Mouse (Mus musculus) limb, embryonic 12.5 days (tissue): Measurements from ENCODE around the gene Rasgef1b. TPM values are rescaled to one million over a fixed set of nuclear protein-coding genes. Genes with fewer than 3 reads are reported as not detected.

Experiments used
- ATAC-seq: fragments of 200-750 bp; cut with Nextera tagmentation; 2 replicates; pipeline ENCODE4 v1.8.0; 2017; ENCODE audit warnings: low read depth, moderate TSS enrichment; ENCODE audit not compliant: insufficient number of reproducible peaks, insufficient read depth, low FRiP score, low TSS enrichment
- H3K27ac ChIP-seq: fragments of 300-500 bp; sonication (generic); 2 replicates; pipeline ENCODE4 v1.5.1; 2016; ENCODE audit warnings: mild to moderate bottlenecking, moderate library complexity
- H3K27me3 ChIP-seq: fragments of 300-500 bp; sonication (generic); 2 replicates; pipeline ENCODE4 v1.6.1; 2016; ENCODE audit warnings: mild to moderate bottlenecking, moderate library complexity
- H3K36me3 ChIP-seq: fragments of 300-500 bp; sonication (generic); 2 replicates; pipeline ENCODE4 v1.6.1; 2016; ENCODE audit warnings: mild to moderate bottlenecking, moderate library complexity
- H3K4me1 ChIP-seq: fragments of 300-500 bp; sonication (generic); replicated peaks from 2 replicates; pipeline ENCODE4 v1.6.1; 2016
- H3K4me2 ChIP-seq: fragments of 300-500 bp; sonication (generic); 2 replicates; pipeline ENCODE4 v1.6.1; 2016; ENCODE audit warnings: mild to moderate bottlenecking, moderate library complexity
- H3K4me3 ChIP-seq: fragments of 300-500 bp; sonication (generic); replicated peaks from 2 replicates; pipeline ENCODE4 v1.5.1; 2016; ENCODE audit warnings: mild to moderate bottlenecking
- H3K9ac ChIP-seq: fragments of 300-500 bp; sonication (generic); replicated peaks from 2 replicates; pipeline ENCODE4 v1.6.1; 2016; ENCODE audit warnings: mild to moderate bottlenecking, moderate library complexity
- H3K9me3 ChIP-seq: fragments of 300-500 bp; sonication (generic); 2 replicates; pipeline ENCODE4 v1.6.1; 2016; ENCODE audit warnings: mild to moderate bottlenecking, moderate library complexity
- WGBS: fragments of 180-500 bp; shearing (Covaris S2); methylation state at CpG from one replicate; pipeline ENCODE4 v1.1.7; 2016; 5-methylcytosine and 5-hydroxymethylcytosine counted together
- polyA plus RNA-seq: library from polyadenylated mRNA; unstranded; fragments of >200 nt; fragmentation: Nextera tagmentation; extraction: Ambion mirVana; gene quantifications from 2 replicates; pipeline ENCODE4 v1.2.1, GENCODE M21; 2016

The Rasgef1b gene
- polyA plus RNA-seq, 1 experiment from 2014 or later, result 48.7 TPM

DNA sequence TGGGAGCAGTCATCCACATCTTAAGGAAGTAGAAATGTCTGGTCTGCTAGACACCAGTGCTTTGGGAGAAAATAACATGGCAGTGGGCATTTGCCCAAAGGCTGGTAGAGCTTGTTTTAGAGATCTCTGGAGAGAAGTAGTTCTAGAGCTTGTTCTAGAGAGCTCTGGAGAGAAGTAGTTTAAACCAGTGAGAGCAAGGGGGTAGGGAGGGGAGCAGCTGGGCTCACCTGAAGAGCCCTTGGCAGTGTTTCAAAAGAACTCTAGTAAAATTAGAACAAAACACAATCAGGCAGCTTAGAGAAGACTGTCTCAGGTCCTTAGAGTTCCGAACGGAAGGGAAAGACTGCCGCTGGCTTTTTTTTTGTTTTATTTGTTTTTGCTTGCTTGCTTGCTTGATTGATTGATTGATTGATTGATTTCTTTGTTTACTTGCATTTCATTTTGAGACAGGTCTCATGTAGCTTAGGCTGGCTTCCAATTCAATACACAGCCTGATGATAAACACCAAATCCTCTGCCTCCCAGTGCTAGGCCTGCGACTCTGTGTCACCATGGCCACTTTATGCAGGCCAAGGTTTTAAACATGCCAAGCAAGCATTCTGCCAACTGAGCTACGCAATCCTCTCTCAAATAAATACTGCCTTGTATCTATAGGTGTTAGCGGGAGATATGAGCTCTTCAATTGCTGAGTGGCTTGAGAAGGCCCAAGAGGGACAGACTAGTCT, 466.5 kb downstream of the Rasgef1b start:
- Histone ChIP-seq H3K27ac (no peak overlapping the region), H3K27me3 (no peaks in the 10 kb centered on the region), H3K4me1 (peaks cover 9% of the 10 kb centered on the region), H3K4me3 (no peak overlapping the region), H3K4me2 (no peak overlapping the region), H3K36me3 (no peaks in the 10 kb centered on the region), H3K9ac (no peak overlapping the region), H3K9me3 (no peaks in the 10 kb centered on the region)
- no peak for ATAC-seq
- 77% methylated on average over 6 of the region's 6 CpGs for WGBS

DNA sequence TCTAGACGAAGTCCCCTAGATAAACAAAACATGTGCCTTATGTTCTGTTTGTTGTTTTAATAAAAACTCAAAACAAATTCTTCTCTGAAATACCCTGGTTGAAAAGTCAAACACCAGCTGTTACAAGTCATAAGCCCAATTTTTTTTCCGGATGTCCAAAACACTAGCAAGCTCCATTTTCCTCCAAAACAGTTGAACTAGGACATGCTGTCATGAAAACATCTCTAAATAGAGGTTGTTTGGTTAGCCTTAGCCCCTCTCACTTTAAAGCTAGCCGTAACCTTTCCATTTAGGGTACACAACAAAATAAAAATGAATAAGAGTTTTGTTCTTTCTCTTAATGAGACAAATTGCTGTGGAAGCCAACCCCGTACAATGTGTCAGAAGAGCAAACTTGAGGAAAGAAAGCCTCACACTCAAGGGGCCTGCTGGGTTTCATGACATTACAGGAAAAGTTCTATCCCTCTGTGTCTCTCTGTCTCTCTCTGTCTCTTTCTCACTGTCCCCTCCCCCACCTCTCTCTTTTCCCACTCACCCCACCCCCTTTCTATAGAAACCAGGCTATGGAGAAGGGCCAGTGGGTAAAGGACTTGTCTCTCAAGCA, 467.6 kb downstream of the Rasgef1b start:
- Histone ChIP-seq H3K36me3 (no peaks in the 10 kb centered on the region), H3K27me3 (no peaks in the 10 kb centered on the region), H3K4me1 (peaks cover 9% of the 10 kb centered on the region), H3K9ac (no peak overlapping the region), H3K27ac (no peak overlapping the region), H3K4me3 (no peak overlapping the region), H3K9me3 (no peaks in the 10 kb centered on the region), H3K4me2 (no peak overlapping the region)
- ATAC-seq, result no peak
- WGBS, result 79% methylated on average over 4 of the region's 4 CpGs

DNA sequence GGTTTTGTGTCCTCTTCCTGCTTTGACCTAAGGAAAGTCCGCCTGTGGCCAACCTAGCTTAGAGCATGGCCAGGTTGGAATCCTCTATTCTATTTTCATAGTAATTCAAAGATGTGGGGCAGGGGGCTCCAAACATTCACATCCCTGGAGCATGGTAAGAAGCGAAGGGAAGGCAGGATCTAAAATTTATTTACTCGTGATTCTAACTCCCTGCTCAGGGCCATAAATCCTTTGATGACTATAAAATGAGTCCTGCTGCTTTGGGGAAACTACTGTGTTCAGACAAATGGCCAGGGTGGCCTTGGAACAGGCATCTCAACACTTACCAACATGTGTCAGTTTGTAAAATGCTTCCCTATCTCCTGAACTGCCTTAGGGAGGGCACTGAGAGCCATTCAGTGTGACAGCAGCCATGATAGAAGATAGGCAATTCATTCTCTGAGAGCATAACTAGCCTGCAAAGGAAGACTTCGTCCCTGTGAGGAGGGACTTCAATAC, 470.8 kb downstream of the Rasgef1b start:
- 48% methylated on average over 4 of the region's 4 CpGs for WGBS
- Histone ChIP-seq H3K9ac (no peak overlapping the region), H3K4me2 (no peak overlapping the region), H3K4me3 (no peak overlapping the region), H3K4me1 (peaks cover 12% of the 10 kb centered on the region), H3K27me3 (no peaks in the 10 kb centered on the region), H3K9me3 (no peaks in the 10 kb centered on the region), H3K36me3 (no peaks in the 10 kb centered on the region), H3K27ac (no peak overlapping the region)
- no peak for ATAC-seq

DNA sequence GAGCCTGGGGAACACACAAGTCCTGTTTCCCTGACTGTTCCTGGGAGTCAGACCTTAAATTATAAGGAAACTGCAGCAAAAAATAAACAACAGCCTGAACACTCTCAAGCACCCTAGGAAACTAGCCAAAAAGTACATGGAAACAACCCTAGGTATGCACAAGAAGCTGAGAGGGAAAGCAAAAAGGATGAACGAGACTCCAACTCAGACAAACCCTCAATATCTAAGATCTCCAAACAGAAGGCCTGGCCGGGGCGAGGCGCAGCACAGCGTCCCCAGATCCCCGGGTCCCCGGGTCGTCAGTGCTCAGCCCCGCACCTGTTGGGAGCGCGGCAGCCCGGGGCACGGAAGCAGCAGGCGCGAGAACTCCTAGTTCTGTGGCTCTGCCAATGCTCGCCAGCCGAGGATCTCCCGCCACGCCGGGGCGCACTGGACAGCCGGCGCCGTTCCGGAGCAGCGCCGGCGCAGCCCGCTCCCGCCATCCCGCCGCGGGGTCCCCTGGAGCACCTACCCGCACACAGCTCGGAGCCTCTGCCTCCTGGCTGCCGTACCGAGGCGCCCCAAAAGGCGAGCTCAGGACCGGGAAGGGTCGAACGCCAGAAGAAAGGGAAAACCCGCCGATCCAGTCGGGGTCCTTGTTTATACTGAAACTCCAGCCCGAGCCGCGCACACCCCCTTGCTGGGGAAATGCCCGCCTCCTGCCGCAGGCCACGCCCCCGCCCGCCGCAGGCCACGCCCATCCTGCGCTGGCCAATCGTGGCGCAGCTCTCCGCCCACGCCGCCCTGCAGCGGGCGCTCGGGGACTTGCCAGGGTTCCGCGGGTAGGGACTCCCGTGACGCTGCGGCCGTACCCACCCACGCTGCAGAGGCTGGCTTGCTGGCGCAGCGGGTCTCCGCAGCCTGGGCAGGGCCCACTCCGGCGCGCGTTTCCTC, 476.4 kb downstream of the Rasgef1b start:
- Histone ChIP-seq H3K4me2 (peak overlapping the region; percentile 69), H3K27ac (peak overlapping the region; percentile 86), H3K27me3 (no peaks in the 10 kb centered on the region), H3K9me3 (no peaks in the 10 kb centered on the region), H3K4me3 (peak overlapping the region; percentile 83), H3K4me1 (peaks cover 34% of the 10 kb centered on the region), H3K36me3 (no peaks in the 10 kb centered on the region), H3K9ac (peak overlapping the region; percentile 85)
- under 1% methylated on average over 75 of the region's 78 CpGs for WGBS
- ATAC-seq, result peak; percentile 91

DNA sequence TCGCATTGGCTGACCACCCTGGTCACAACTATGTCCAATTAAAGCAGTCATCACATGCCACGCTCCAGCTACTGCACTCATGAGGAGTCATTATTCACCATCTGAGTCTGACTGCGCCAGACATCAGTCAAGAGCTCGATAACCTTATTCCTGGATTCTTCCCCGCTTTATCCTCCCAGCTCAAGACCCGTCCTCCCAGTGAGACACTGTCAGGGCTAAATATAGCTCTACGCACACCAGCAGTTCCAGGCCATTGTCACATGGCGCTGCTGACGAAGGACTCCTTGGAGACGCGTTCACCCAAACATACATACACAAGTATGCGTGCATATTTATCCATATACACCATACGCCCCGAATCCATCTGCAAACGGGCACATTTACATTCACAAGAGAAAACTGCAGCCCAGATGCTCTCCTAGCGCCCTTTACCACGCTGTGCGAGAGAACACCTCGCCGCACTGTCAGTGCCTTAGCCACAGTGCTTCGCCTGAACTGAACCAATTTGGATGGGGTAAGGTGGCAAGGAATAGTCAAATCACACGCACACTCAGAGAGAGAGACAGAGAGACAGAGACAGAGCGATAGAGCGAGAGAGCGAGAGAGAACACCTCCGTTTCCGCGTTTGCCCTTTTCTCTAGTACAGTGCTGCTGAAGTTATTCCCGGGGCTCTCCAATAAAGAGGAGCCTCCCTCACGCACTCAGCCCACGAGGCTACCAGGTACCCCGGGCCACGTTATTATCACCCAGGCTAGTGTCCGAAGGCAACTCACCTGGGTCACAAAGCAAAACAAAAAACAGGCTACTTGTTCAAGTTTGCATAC, 477.3 kb downstream of the Rasgef1b start:
- Histone ChIP-seq H3K27me3 (no peaks in the 10 kb centered on the region), H3K9ac (peak overlapping the region; percentile 85), H3K4me1 (peaks cover 43% of the 10 kb centered on the region), H3K4me3 (peak overlapping the region; percentile 83), H3K9me3 (no peaks in the 10 kb centered on the region), H3K4me2 (peak overlapping the region; percentile 69), H3K27ac (peak overlapping the region; percentile 86), H3K36me3 (no peaks in the 10 kb centered on the region)
- 6% methylated on average over 34 of the region's 34 CpGs for WGBS
- no peak for ATAC-seq

DNA sequence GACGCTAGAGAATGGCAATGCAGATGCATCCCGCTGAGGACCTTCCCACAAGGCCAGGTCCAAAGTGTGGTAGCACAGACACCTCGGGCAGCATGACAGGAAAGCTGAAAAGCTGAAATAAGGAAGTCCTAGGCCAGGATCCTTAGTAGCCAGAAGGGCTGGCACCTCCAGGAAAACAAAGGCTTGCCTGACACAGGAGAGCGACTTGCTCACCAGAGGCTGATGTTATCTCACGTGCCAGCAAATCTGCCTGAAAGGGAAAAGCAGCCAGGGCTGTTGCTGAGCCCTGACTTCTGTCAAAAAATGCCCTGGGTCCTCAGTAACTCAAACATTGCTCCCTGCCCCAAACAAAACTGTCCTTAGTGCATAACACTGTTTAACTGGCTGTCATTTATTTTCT, 478.0 kb downstream of the Rasgef1b start:
- Histone ChIP-seq H3K9ac (peak overlapping the region; percentile 85), H3K9me3 (no peaks in the 10 kb centered on the region), H3K27me3 (no peaks in the 10 kb centered on the region), H3K4me3 (peak overlapping the region; percentile 83), H3K36me3 (no peaks in the 10 kb centered on the region), H3K4me1 (peaks cover 50% of the 10 kb centered on the region), H3K27ac (no peak overlapping the region), H3K4me2 (peak overlapping the region; percentile 69)
- ATAC-seq, result no peak
- 23% methylated on average over 5 of the region's 5 CpGs for WGBS

DNA sequence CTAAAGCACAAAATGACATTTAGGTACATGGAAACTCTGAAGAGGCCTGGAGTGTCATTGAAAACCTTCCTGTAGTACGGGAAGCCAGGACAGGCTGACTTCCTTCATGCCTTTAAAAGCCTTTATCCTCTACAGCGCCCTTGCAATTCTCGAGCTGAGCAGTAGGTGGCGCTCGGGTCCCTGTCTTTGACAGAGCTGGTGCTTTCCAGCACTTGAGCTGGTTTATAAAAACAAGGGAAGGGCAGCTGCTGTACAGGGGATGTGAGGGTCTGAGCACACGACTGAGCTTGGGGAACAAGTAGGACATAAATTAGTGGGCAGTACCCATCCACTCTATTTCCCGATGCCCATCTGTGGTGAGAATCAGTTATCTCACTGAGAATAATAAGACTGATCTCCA, 480.4 kb downstream of the Rasgef1b start:
- Histone ChIP-seq H3K36me3 (no peaks in the 10 kb centered on the region), H3K4me3 (peak overlapping the region; percentile 19), H3K4me1 (peaks cover 59% of the 10 kb centered on the region), H3K9ac (no peak overlapping the region), H3K9me3 (no peaks in the 10 kb centered on the region), H3K4me2 (peak overlapping the region; percentile 69), H3K27ac (no peak overlapping the region), H3K27me3 (no peaks in the 10 kb centered on the region)
- 3% methylated on average over 7 of the region's 7 CpGs for WGBS
- ATAC-seq, result no peak

DNA sequence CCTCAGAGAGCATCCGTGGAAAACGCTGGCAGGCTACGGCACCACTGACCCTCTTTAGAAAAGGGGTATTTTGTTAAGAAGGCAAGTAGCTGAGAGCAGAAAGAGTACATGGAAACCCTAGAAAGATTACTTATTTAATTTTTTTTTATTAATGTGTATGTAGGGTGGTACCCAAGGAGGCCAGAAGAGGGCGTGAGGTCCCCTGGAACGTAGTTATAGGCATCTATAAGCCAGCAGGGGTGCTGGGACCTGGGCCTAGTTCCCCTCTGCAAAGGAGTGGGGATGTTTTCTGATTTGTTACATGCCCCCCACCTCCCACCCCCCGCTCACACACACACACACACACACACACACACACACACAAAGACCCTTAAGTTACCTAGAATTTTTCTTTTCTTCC, 480.9 kb downstream of the Rasgef1b start:
- no peak for ATAC-seq
- Histone ChIP-seq H3K27ac (peak overlapping the region; percentile 31; the same call in 1 of the 2 replicates), H3K27me3 (no peaks in the 10 kb centered on the region), H3K36me3 (peaks cover under 1% of the 10 kb centered on the region; the same call in 1 of the 2 replicates), H3K4me2 (peak overlapping the region; percentile 69), H3K9me3 (no peaks in the 10 kb centered on the region), H3K4me1 (peaks cover 65% of the 10 kb centered on the region), H3K9ac (no peak overlapping the region), H3K4me3 (no peak overlapping the region)
- 87% methylated on average over 6 of the region's 6 CpGs for WGBS

DNA sequence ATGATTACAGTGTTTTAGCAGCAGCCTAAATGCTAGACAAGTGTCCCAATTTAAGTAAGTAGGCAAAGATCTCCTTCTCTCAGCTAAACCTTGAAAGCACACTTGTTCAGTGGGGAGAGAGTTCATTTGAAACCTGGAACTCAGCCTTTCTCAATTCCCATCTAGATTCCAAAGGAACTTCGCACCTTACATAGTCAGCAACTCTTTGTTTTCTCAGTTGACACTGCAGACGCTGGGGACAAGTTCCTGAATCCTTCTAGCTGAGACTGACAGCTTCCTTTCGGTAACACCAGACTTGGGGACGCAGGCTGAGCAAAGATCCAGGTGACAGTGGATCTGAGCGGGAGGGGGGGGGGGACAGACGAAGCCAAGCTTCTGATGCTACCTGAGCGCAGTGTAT, 481.4 kb downstream of the Rasgef1b start:
- Histone ChIP-seq H3K27ac (peak overlapping the region; percentile 31; the same call in 1 of the 2 replicates), H3K4me1 (peaks cover 69% of the 10 kb centered on the region), H3K9me3 (no peaks in the 10 kb centered on the region), H3K9ac (no peak overlapping the region), H3K36me3 (peaks cover 5% of the 10 kb centered on the region), H3K4me3 (no peak overlapping the region), H3K4me2 (peak overlapping the region; percentile 69), H3K27me3 (no peaks in the 10 kb centered on the region)
- WGBS, result 65% methylated on average over 7 of the region's 7 CpGs
- ATAC-seq, result no peak

DNA sequence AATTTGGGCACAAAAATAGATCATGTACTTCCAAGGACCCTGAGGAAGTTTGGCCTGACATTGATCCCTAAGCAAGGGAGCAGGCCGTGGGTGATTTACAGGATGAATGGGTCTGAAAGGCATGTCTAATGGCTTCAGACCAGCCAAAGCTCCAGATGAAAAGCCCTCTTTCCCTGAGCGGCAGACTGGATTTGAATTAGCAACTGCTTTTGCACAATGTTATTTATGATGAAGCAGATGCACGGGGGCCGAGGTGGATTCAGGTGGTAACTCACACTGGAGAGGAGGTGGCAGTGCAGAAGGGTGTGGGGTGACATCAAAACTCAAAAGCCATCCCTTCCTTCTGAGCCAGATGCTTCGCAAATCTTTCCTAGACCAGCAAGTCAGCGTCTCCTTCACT, 481.9 kb downstream of the Rasgef1b start:
- Histone ChIP-seq H3K27me3 (no peaks in the 10 kb centered on the region), H3K27ac (no peak overlapping the region), H3K4me2 (peak overlapping the region; percentile 69), H3K36me3 (peaks cover 10% of the 10 kb centered on the region), H3K9me3 (no peaks in the 10 kb centered on the region), H3K4me1 (peaks cover 73% of the 10 kb centered on the region), H3K4me3 (no peak overlapping the region), H3K9ac (no peak overlapping the region)
- no peak for ATAC-seq
- 20% methylated on average over 6 of the region's 6 CpGs for WGBS
